Mouse (Mus musculus) skeletal muscle tissue, adult 2 months (tissue): ENCODE data around the gene Cfap161.

Experiments used
- DNase-seq: peaks from one replicate; pipeline ENCODE4 v3.0.0-alpha.2; 2012; ENCODE audit warnings: low read depth, low spot score

Gene Cfap161

GRCm38 (mm10) chr7:83742026-83742425, 52.7 kb downstream of the Cfap161 start:
- no peak for DNase-seq

GRCm38 (mm10) chr7:83739680-83740310, 54.9 kb downstream of the Cfap161 start:
- no peak for DNase-seq

GRCm38 (mm10) chr7:83738623-83739462, 55.8 kb downstream of the Cfap161 start:
- DNase-seq: no peak

- no peak for DNase-seq
These were observed 56.7 kb downstream of the Cfap161 start for GRCm38 (mm10) chr7:83737914-83738490.

GRCm38 (mm10) chr7:83736341-83737115, 58.2 kb downstream of the Cfap161 start:
- no peak for DNase-seq

GRCm38 (mm10) chr7:83735108-83735781, 59.4 kb downstream of the Cfap161 start:
- no peak for DNase-seq

- no peak for DNase-seq
These were observed 60.0 kb downstream of the Cfap161 start for GRCm38 (mm10) chr7:83734671-83735082.

GRCm38 (mm10) chr7:83734246-83734645, 60.4 kb downstream of the Cfap161 start:
- no peak for DNase-seq

GRCm38 (mm10) chr7:83732781-83733180, 61.9 kb downstream of the Cfap161 start:
- no peak for DNase-seq

GRCm38 (mm10) chr7:83731961-83732666, 62.6 kb downstream of the Cfap161 start:
- DNase-seq: no peak

- no peak for DNase-seq
These were observed 63.4 kb downstream of the Cfap161 start for GRCm38 (mm10) chr7:83731297-83731696.

GRCm38 (mm10) chr7:83726936-83727632, 67.6 kb downstream of the Cfap161 start:
- DNase-seq: no peak

- no peak for DNase-seq
These were observed 68.9 kb downstream of the Cfap161 start for GRCm38 (mm10) chr7:83725801-83726200.

GRCm38 (mm10) chr7:83724541-83724940, 70.1 kb downstream of the Cfap161 start:
- DNase-seq: no peak
